Mouse (Mus musculus) testis, adult 2 months (tissue): ENCODE data around the gene Sap30bp.

Source experiments
- CTCF ChIP-seq: fragments of 200-500 bp; IDR thresholded peaks from 2 replicates; pipeline ENCODE4 v1.5.1; 2012; ENCODE audit warnings: low read depth, mild to moderate bottlenecking, inconsistent platforms, low read length, moderate library complexity; ENCODE audit not compliant: control insufficient read depth, insufficient read depth, insufficient replicate concordance
- POLR2A ChIP-seq: fragments of 200-500 bp; IDR thresholded peaks from 2 replicates; pipeline ENCODE4 v1.6.1; 2012; ENCODE audit warnings: low read depth, mild to moderate bottlenecking, inconsistent platforms, low read length, moderate library complexity; ENCODE audit not compliant: control insufficient read depth

DNA sequence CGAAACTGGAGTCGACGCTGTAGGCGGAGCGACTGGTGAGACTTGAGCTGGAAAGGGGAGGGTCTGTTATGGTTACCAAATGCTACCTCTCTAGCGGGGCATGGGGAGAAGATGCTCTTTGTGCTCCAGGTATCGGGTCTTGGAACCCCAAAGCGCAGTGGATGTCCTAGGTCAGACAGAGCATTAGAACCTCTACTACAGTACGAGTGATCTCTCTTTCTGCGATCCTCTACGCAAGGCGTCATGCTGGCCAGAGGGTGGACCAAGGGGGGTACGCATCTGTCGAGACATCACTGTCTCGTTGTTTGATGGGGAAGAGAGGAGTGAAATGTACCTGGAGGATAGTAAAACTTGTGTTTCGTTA, 647 bp downstream of the Sap30bp start:
- TF ChIP-seq POLR2A (no peak), CTCF (no peak)
